Mouse (Mus musculus) thymus, adult 2 months (tissue): Measurements from ENCODE around the gene Plcd3. TPM values are rescaled to one million over a fixed set of nuclear protein-coding genes. Genes with fewer than 3 reads are reported as not detected.

Experiments used
- DNase-seq: peaks from one replicate; pipeline ENCODE4 v3.0.0; 2021
- H3K27ac ChIP-seq: fragments of 200-500 bp; 2 replicates; pipeline ENCODE4 v1.5.1; 2012; ENCODE audit warnings: low read length, control low read depth; ENCODE audit not compliant: control insufficient read depth, insufficient read depth
- H3K27me3 ChIP-seq: fragments of 200-500 bp; 2 replicates; pipeline ENCODE4 v1.6.1; 2012; ENCODE audit warnings: mild to moderate bottlenecking, low read length, moderate library complexity, mixed read lengths; ENCODE audit not compliant: control insufficient read depth, insufficient read depth
- H3K36me3 ChIP-seq: fragments of 200-500 bp; 2 replicates; pipeline ENCODE4 v1.6.1; 2012; ENCODE audit warnings: mild to moderate bottlenecking, low read length, moderate library complexity; ENCODE audit not compliant: control insufficient read depth, insufficient read depth
- H3K4me1 ChIP-seq: fragments of 200-500 bp; replicated peaks from 2 replicates; pipeline ENCODE4 v1.6.1; 2012; ENCODE audit warnings: low read length; ENCODE audit not compliant: control insufficient read depth, insufficient read depth
- H3K4me3 ChIP-seq: fragments of 200-500 bp; 2 replicates; pipeline ENCODE4 v1.5.1; 2012; ENCODE audit warnings: mild to moderate bottlenecking, low read length, control low read depth, moderate library complexity; ENCODE audit not compliant: control insufficient read depth, insufficient read depth
- CTCF ChIP-seq: fragments of 200-500 bp; IDR thresholded peaks from 2 replicates; pipeline ENCODE4 v1.5.1; 2012; ENCODE audit warnings: mild to moderate bottlenecking, control low read depth, low read length, moderate library complexity, borderline replicate concordance; ENCODE audit not compliant: control insufficient read depth, poor library complexity, insufficient read depth; ENCODE audit errors: extremely low read depth
- POLR2A ChIP-seq: fragments of 200-500 bp; IDR thresholded peaks from 2 replicates; pipeline ENCODE4 v1.6.1; 2012; ENCODE audit warnings: mild to moderate bottlenecking, low read length, control low read depth, moderate library complexity; ENCODE audit not compliant: control insufficient read depth, poor library complexity, insufficient read depth; ENCODE audit errors: extremely low read depth
- WGBS: fragments of 180-500 bp; shearing (Covaris S2); methylation state at CpG from one replicate; pipeline ENCODE4 v1.1.7; 2018; 5-methylcytosine and 5-hydroxymethylcytosine counted together
- polyA plus RNA-seq: library from polyadenylated mRNA; depleted of rRNA; stranded (reverse); fragments of >200 nt; gene quantifications from 2 replicates; pipeline ENCODE4 v1.2.3, GENCODE M21; 2012

Gene Plcd3
- polyA plus RNA-seq, 1 experiment = 5.4 TPM

GRCm38 (mm10) chr11:103093862-103094833 is 7.3 kb downstream of the Plcd3 start:
- TF ChIP-seq POLR2A = no peak
- no peak for TF ChIP-seq CTCF
- H3K27me3 ChIP-seq = no peaks in the 10 kb centered on the region
- WGBS = 63% methylated on average over 20 of the region's 20 CpGs
- no peaks in the 10 kb centered on the region for H3K36me3 ChIP-seq
- H3K4me1 ChIP-seq = no peaks in the 10 kb centered on the region
- DNase-seq = no peak
- H3K4me3 ChIP-seq = no peak overlapping the region
- H3K27ac ChIP-seq = no peak overlapping the region

GRCm38 (mm10) chr11:103093306-103093705 is 8.2 kb downstream of the Plcd3 start:
- Histone ChIP-seq H3K4me1 (no peaks in the 10 kb centered on the region), H3K27me3 (no peaks in the 10 kb centered on the region), H3K27ac (no peak overlapping the region), H3K4me3 (no peak overlapping the region), H3K36me3 (no peaks in the 10 kb centered on the region)
- no peak for DNase-seq
- TF ChIP-seq CTCF = no peak
- TF ChIP-seq POLR2A = no peak
- 76% methylated on average over 7 of the region's 7 CpGs for WGBS

GRCm38 (mm10) chr11:103081631-103082030 is 19.8 kb downstream of the Plcd3 start:
- no peak overlapping the region for H3K4me3 ChIP-seq
- no peaks in the 10 kb centered on the region for H3K36me3 ChIP-seq
- H3K27me3 ChIP-seq = no peaks in the 10 kb centered on the region
- TF ChIP-seq POLR2A (no peak), CTCF (no peak)
- H3K27ac ChIP-seq = no peak overlapping the region
- WGBS = 93% methylated on average over 6 of the region's 6 CpGs
- no peak for DNase-seq
- peaks cover 5% of the 10 kb centered on the region for H3K4me1 ChIP-seq

- H3K27me3 ChIP-seq = no peaks in the 10 kb centered on the region
- WGBS = 14% methylated on average over 43 of the region's 43 CpGs
Observed at GRCm38 (mm10) chr11:103080323-103081091, 21.0 kb downstream of the Plcd3 start.

GRCm38 (mm10) chr11:103078131-103078530 is 23.3 kb downstream of the Plcd3 start:
- Histone ChIP-seq H3K4me3 (no peak overlapping the region), H3K4me1 (peaks cover 5% of the 10 kb centered on the region), H3K36me3 (no peaks in the 10 kb centered on the region), H3K27ac (no peak overlapping the region), H3K27me3 (no peaks in the 10 kb centered on the region)
- WGBS = 97% methylated on average over 11 of the region's 11 CpGs
- TF ChIP-seq CTCF (no peak), POLR2A (no peak)
- DNase-seq = no peak

More at GRCm38 (mm10) chr11:103080323-103081091, 21.0 kb downstream of the Plcd3 start:
- no peak for DNase-seq
- H3K36me3 ChIP-seq = no peaks in the 10 kb centered on the region
- TF ChIP-seq CTCF (peak; percentile 14; the same call in 1 of the 2 replicates), POLR2A (no peak)
- H3K27ac ChIP-seq = no peak overlapping the region
- H3K4me3 ChIP-seq = peak overlapping the region; percentile 45
- H3K4me1 ChIP-seq = peaks cover 5% of the 10 kb centered on the region

GRCm38 (mm10) chr11:103076581-103076980 is 24.9 kb downstream of the Plcd3 start:
- WGBS = 92% methylated on average over 8 of the region's 8 CpGs
- Histone ChIP-seq H3K4me3 (no peak overlapping the region), H3K36me3 (no peaks in the 10 kb centered on the region), H3K4me1 (peaks cover 5% of the 10 kb centered on the region), H3K27me3 (no peaks in the 10 kb centered on the region), H3K27ac (no peak overlapping the region)
- no peak for DNase-seq
- TF ChIP-seq POLR2A (no peak), CTCF (no peak)
